Mouse (Mus musculus) kidney, adult 2 months (tissue): ENCODE measurements around the gene Dynlt1b.
"Not testable (repeated sequence)": the region's sequence is repeated elsewhere in the genome, so short reads cannot be mapped to it uniquely, and the experiment has no call there.

Experiments used
- CTCF ChIP-seq: fragments of 200-500 bp; conservative IDR thresholded peaks from 2 replicates; pipeline ENCODE4 v1.5.1; 2011; ENCODE audit warnings: low read depth, mild to moderate bottlenecking, control low read depth, low read length, moderate library complexity, mixed read lengths; ENCODE audit not compliant: insufficient read depth, insufficient read length
- POLR2A ChIP-seq: fragments of 200-500 bp; IDR thresholded peaks from one replicate; pipeline ENCODE4 v1.6.1; 2011; ENCODE audit warnings: low read depth, low read length, control low read depth

GRCm38 (mm10) chr17:6470031-6470430 lies 40.1 kb downstream of the Dynlt1b start:
- TF ChIP-seq CTCF, POLR2A: not testable (repeated sequence)
